Mouse (Mus musculus) CH12F3 (cell line): ENCODE measurements around the gene Fbxw11.
"Not testable (repeated sequence)": the region's sequence is repeated elsewhere in the genome, so short reads cannot be mapped to it uniquely, and the experiment has no call there.

Experiments
- in situ Hi-C: fragments of 300-500 bp; cut with MboI; formaldehyde crosslinking; loops from 2 replicates; pipeline ENCODE4 v1.14.3; 2020; ENCODE audit warnings: low sequenced_read_pairs

Gene Fbxw11

DNA sequence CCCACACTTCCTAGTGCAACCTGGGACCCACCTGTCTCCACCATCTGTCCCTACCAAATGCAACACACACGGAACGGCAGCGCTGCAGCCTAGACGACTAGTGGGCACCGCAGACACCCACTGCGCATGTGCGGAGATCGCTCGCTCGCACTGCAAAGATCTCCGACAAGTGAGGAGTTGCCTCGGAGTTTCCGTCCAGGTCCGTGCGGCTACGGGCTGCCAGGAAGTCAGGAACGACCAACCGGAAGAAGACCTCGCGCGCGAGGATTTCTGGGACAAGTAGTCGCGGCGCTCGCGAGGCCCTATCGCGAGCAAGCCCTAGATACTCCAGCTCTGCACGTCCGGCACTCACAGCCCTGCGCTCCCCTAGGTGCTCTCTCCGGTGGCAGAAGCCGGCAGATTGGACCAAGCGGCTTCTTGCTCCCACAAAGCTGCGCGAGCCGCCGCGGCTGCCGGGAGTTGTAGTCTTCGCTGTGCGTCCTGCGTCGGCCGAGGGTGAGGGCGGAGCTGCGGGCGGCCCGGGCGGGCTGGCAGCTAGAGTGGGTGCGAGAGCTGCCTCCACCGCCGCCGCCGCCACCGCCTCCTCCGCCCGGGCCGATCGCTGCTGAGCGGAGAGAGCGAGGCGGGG is at the start of gene Fbxw11:
TSS of gene Fbxw11 (plus strand) at position 476 of the 628 bp plus-strand sequence.
- in situ Hi-C loops, result no loop called here

DNA sequence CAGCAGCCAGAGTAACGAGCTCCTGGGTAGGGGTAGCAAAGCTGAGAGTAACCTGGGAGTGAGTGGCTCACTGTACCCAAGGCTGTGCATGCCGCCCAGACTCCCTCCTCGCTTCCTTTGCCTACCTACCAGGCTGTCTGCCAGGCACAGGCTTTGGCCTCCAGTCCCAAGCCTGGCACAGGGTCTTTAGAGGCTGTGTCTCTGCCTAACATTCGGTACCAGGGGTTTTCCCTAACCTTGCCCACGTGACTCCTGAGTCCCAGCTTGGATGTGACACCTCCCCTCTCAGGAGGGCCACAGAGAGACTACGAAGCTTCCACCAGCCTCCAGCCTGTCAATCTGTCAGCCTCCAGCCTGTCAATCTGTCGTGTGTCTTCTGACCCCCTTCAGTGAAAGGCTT is 49.4 kb upstream of the Fbxw11 start:
- in situ Hi-C loops, result loop anchor here (5.0 kb wide), 1 partner anchor 81 kb away; no protein-coding TSS in a partner anchor

DNA sequence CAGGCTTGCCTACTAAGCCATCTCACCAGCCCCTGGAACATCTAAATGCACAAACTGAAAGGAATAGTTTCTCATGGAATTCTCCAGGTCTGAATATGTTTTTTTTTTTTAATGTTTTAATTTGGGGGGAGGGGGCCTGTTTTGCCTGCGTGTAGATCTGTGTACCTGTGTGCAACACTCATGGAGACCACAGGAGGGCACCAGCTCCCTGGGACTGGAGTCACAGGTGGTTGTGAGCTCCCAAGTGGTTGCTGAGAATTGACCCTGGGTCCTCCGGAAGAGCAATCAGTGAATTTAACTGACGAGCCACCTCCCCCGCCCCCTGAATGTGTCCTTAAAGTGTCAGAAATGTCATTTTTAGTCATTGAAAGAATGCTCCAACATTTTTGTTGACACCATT is 48.4 kb upstream of the Fbxw11 start:
- in situ Hi-C loops, result loop anchor here (5.0 kb wide), 1 partner anchor 82 kb away; no protein-coding TSS in a partner anchor

DNA sequence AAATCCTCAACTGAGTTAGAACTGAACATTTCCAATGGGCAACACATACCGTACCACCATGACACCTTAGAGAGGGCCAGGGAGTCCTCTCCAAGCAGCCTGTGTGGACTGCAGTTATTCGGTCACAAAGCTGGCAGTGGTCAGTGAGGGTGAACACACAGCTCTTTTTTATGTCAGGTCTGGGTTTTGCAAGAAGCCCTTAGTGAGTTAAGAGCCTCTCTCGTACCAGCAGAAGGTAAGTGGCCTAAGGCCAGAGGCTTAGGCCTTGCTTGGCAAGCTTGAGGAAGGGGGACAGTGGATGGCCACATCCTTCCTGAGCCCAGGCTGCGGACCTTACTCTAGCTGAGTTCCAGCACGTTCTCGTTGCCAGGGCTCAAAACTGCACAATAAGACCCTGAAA is 42.2 kb upstream of the Fbxw11 start:
- in situ Hi-C loops, result no loop called here

DNA sequence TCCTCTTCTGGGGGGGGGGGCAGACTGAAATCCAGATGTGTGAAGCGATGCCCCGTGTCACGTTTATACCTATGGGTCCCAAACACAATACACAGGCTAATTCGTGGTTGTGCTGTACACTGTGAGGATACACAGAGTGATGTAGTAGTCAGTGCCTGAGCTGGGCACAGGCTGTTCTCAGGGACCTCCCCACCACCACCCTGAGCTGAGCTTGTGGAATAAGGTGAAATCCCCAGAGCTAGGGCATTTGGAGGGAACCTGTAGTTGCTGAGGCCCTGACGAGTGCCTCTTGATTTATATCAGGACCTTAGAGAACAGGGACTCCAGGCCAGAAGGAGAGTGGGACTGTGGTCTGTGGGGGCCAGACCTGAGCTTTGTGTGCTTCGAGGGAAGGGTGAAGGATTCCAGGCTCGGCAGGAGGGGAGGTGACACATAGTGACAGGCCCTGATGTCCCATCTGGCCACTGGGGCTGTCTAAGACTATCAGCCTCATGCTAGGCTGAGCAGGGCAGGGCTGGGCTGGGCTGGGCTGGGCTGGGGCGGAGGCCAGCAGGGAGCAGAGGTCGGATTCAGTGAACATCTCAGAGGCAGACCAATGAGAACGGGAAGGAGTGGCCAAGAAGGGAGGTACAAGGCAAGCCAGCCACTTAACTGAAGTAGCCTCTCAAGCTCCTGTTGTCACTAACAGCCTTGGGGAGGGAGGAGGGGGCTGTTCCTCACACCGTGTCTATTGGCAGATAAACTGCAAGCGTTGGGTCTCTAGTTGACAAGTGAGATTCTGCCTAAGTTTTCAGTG is 40.8 kb upstream of the Fbxw11 start:
- in situ Hi-C loops, result no loop called here

DNA sequence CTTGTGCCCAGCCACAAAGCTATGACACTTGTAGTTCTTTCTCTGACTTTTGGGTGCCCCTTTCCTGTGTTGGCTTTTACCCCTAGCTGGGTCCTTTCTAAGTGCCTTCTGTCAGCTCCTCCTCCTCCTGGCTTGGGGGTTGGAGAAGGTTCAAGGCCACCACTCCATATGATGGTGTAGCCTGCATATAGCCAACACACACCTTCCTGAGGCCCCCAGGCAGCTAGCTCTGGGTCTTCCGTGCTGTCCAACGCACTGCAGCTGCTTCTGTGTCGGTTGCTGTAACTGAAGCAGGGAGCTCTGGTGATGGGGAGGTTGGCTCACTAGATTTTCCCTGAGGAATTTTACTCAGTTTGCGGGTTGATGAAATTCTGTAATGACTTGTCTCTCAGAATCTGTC is 37.9 kb upstream of the Fbxw11 start:
- in situ Hi-C loops, result no loop called here

DNA sequence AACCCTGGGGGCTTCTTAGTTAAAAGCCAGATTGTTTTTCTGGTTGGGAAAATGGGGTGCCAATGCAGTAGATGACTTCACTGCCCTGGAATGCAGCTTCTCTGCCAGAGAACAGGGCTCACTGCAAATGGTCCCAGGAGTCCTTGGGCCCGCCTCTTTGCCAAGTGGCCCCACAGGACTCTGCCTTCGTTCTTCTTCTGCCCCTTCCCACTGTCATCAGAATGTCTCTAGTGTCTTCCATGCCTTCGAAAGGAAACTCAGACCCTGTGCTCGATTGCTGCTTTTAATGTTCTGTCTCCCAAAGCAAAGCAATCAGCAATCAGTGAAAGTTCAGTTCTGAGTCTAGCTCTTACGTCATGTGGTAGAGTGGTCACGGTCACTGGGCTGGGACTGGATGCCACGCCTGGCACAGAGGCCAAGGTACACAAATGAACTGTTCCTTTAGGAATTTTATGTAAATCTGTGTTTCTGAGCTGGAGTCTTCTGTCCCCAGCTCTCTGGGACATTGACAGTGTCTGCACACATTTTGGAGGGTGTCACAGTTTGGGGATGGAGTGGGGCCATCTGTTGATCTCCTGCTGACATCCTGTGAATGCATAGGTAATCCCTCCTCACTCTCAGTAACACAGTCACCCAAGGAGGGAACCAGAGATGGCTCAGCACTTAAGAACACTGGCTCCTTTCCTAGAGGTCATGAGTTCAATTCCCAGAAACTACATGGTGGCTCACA is 37.2 kb upstream of the Fbxw11 start:
- in situ Hi-C loops, result no loop called here

DNA sequence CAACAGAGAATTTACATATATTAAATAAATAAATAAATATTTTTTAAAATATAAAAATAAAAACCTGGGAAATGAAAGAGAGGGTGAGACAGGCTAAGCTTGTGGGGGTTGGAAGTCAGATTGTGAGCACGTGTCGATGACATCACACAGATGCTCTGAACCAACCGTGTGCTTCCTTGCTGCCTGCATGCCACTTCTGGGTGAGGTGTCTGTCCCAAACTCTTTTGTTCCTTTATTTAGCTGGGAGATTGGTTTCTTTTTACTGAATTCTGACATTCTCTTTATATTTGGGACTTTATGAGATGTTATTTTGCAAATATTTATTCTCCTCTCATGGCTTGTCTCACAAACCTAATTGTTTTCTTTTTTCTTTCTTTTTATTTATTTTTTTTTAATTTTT is 36.6 kb upstream of the Fbxw11 start:
- in situ Hi-C loops, result no loop called here

DNA sequence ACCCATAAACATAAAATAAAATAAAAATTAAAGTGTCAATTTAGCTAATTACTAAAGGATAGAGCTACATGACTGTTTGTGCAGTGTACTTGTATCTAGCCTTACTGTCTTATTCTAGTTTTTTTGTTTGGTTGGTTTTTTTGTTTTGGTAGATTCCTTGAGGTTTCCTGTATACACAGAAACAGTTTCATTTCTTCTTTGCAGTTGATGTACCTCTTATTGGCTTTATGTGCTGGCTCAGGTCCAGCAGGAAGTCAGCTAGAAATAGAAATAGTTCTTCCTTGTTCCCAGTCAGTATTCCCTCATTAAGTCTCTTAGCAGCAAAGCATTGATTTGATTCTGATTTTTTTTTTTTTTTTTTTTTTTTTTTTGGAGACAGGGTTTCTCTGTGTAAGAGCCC is 35.2 kb upstream of the Fbxw11 start:
- in situ Hi-C loops, result no loop called here

DNA sequence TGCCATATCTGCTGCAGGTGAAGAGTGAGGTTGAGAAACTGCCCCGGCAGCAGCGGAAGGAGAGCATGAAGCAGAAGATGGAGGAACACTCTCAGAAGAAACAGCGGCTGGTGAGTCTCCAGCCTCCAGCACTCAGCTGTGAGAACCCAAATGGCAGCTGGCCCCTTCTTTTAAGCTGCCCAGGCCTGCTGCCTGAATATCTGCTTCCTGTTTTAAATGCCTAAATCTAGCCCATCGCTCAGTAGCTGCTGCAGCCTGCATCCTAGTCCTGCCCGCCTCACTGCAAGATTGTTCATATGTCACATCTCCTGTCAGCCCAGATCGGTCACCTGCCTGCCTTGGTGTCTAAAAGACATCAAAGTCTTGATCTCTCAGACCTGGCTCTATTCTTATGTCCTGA is 31.9 kb upstream of the Fbxw11 start:
- in situ Hi-C loops, result no loop called here

DNA sequence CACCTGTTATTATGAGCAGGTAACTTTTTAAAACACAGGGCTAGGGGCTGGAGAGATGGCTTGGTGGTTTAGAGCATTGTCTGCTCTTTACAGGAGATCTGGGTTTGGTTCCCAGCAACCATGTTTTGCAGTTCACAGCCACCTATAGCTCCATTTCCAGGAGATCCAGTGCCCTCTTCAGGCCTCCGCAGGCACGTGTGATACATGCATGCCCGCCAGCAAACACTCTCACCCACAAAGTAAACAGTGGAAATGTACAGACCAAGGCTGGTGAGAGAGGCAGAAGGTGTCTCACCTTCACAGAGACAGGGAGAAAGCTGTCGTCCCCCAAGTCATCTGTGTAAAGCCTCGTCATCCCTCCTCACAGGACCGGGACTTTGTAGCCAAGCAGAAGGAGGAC is 30.2 kb upstream of the Fbxw11 start:
- in situ Hi-C loops, result no loop called here

DNA sequence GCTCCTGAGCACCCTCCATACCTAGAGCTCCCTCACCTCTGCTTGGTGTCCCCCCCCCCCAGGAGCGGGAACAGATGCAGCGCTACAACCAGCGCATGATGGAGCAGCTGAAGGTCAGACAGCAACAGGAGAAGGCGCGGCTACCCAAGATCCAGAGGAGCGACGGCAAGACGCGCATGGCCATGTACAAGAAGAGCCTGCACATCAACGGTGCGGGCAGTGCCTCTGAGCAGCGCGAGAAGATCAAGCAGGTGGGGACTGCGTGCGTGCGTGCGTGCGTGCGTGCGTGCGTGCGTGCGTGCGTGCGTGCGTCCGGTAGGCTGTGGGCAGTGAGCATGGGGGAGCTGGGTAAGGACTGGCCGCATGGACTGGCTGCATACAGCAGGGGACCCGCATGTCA is 28.1 kb upstream of the Fbxw11 start:
- in situ Hi-C loops, result no loop called here

DNA sequence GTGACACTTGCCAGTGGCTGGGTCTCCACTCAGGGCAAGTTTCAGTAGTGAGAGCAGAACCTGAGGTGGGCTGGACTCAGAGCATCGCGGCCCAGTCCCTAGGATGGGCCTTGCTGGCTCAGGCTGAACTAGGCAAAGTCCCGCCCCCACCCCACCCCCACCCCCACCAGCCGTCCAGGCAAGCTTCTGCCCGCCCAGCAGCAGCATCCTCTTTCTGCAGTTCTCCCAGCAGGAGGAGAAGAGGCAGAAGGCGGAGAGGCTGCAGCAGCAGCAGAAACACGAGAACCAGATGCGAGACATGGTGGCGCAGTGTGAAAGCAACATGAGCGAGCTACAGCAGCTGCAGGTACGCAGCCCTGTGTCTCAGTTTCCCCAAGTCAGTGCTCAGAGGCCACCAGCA is 27.0 kb upstream of the Fbxw11 start:
- in situ Hi-C loops, result no loop called here

DNA sequence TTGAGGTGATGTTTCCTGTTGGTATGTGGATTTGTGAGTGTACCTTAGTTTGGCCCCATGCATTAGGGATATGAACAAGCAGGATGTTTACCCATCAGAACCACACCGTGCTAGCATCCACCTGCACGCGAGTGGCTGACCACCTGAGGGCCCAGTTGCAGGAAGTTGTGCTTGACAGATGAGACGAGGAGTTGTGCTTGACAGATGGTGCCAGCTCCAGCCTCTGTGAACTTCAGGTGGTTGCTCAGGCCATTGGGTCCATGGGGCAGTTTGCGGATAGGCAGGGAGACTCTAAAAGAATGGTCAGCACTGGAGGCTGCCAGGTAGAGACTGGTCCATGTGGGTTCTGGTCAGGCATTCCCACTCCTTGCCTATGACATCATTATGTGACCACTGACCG is 26.4 kb upstream of the Fbxw11 start:
- in situ Hi-C loops, result no loop called here

DNA sequence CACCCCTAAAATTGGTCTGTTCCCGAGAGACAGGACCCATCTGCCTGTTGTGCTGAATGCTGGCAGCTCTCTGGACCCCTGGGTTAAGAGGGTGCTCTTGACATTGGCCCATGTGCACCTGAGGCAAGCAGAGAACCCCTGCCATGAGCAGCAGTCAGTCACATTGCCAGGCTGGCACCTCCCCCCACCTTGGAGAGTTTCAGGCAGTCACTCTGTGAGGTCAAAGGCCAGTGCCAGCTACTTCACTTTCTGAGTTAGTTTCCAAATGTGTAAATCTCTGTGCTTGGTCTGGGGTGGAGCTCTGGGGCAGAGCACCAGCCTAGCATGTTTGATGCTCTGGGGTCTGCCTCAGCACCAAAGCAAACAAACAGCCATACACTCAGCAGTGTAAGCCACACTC is 24.5 kb upstream of the Fbxw11 start:
- in situ Hi-C loops, result no loop called here

DNA sequence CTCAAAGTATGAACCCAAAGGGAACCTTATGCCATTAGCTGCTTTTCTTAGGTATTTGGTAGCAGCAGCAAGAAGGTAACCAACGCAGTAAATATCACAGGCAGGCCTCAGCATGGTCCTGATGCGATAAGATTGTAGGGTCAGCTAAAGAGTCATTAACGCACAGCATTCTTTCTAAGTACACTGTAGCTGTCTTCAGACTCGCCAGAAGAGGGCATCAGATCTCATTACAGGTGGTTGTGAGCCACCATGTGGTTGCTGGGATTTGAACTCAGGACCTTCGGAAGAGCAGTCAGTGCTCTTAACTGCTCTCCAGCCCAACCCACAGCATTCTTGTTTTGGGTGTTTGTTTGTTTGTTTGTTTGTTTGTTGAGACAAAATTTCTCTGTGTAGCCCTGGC is 23.9 kb upstream of the Fbxw11 start:
- in situ Hi-C loops, result not testable (repeated sequence)

DNA sequence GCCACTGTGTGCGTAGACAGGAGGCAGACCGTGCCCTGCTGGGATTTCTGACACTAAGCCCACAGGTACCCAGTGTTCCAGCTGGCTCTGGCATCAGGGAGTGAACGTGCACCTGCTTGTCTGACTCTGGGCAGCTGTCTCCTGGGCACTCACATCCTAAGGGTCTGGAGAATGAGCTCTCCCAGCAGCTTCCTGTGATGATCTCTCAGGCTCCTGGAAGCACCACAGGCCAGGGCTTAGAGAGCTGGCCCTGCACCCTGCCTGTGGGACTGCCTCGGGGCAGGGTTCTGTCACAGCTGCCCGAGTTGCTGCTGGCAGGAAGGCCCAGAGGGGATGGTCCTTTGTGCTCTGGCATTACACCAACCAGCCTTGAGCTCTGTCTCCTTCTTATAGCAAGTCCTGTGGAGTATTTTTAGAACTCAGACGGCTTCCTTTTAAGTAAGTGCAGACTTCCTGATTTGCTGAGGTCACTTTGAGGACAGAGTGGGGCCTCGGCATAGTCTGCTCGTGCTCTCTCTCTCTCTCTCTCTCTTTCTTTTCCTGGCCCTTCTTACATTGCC is 23.2 kb upstream of the Fbxw11 start:
- in situ Hi-C loops, result no loop called here

DNA sequence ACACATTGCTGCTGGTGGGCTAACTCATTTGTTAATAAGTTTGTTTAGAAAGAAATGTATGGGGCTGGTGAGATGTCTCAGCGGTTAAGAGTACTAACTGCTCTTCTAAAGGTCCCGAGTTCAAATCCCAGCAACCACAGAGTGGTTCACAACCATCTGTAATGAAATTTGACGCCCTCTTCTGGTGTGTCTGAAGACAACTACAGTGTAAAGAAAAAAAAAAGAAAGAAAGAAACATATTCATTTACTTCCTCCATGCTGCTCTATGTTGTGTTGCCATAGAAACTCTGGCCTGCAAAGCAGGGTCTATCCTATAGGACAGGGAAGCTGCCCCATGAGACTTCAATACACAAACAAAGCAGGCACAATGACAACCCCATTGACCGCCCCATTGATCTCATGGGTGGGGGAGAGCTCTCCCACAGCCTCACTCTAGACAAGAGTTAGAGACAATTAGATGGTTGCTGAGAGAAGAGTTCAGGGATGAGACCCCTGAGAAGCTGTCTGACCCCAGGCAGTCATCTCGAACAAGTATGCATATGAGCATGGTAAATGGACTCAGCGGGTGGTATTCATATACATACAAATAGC is 22.6 kb upstream of the Fbxw11 start:
- in situ Hi-C loops, result loop anchor here (5.0 kb wide), 1 partner anchor 87 kb away; no protein-coding TSS in a partner anchor

DNA sequence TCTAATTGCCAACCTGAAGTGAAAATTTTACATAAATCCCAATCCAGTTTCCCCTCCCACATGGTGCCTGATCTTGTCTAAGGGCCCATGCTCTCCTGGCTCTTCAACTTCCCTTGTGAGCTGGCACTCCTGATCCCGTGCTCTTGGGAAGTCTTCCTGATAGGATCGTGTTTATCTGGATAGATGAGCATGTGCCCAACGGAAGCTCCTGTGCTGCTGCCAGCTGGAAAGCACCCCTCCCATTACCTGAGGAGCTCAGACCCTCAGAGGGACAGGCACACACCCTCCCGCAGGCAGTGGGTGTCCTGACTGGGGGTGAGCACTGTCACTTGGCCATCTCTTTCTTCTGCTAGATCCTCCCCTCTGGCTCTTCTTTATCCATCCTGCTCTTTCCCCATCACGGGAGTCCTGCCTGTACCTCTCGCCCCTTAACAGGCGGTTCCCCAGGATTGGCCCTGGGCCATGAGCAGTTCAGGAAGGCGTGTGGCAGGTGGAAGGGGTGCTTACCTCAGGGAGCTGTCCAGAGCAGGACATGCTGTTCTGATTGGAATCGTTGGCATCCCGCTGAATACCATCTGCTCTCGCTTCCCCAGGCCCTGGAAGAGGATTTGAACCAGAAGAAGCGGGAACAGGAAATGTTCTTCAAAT is 20.6 kb upstream of the Fbxw11 start:
- in situ Hi-C loops, result loop anchor here (5.0 kb wide), 1 partner anchor 85 kb away; no protein-coding TSS in a partner anchor

DNA sequence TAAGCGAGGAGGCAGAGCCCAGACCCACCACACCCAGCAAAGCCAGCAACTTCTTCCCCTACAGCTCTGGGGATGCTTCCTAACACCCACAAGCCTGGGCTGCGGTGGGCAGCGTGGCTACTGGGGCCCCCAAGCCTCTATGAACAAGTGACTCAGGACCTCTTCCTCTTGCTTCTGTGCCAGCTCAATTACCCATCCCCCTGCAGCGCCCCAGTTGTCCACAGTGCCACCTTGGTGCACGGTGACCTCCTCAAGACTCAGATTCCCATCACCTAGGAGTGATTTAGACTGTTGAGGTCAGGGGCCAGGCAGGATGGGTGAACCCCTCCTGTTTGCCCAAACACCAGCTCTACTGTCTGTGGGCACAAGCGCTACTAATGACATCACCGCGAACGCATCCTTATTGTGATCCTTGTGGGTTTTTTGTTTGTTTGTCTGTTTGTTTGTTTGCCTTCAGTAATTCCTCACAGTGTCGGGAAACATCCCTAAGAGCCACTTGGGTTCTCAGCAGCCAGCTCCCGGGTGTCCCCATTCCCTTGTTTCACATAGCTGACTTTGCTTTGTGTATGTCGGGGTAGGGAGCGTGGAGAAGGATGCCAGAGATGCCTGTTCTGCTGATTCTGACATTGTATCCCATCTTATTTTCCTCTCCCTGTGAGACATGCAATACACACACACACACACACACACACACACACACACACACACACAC is 19.9 kb upstream of the Fbxw11 start:
- in situ Hi-C loops, result loop anchor here (5.0 kb wide), 1 partner anchor 85 kb away; no protein-coding TSS in a partner anchor
